Mouse (Mus musculus) E14TG2a.4 (cell line): ENCODE results near the gene Slfn3.

Experiments
- H3K27me3 ChIP-seq: 2 replicates; pipeline ENCODE4 v1.6.1; 2014; ENCODE audit warnings: low read length, control low read depth; ENCODE audit not compliant: insufficient read depth
- H3K36me3 ChIP-seq: 2 replicates; pipeline ENCODE4 v1.6.1; 2014; ENCODE audit warnings: low read length, control low read depth; ENCODE audit not compliant: insufficient read depth
- H3K4me1 ChIP-seq: replicated peaks from 2 replicates; pipeline ENCODE4 v1.6.1; 2014; ENCODE audit warnings: low read depth, low read length, control low read depth
- H3K4me3 ChIP-seq: replicated peaks from 2 replicates; pipeline ENCODE4 v1.5.1; 2014; ENCODE audit warnings: mild to moderate bottlenecking, low read length
- H3K9me3 ChIP-seq: 2 replicates; pipeline ENCODE4 v1.6.1; 2014; ENCODE audit warnings: low read length, control low read depth
- CTCF ChIP-seq: conservative IDR thresholded peaks from 2 replicates; pipeline ENCODE4 v1.5.1; 2014; ENCODE audit warnings: low read length
- NANOG ChIP-seq: IDR thresholded peaks from 2 replicates; pipeline ENCODE4 v1.6.1; 2014; ENCODE audit warnings: borderline replicate concordance, low read length, mixed read lengths
- POU5F1 ChIP-seq: IDR thresholded peaks from 2 replicates; pipeline ENCODE4 v1.6.1; 2014; ENCODE audit warnings: low read length, borderline replicate concordance

Slfn3 gene

DNA sequence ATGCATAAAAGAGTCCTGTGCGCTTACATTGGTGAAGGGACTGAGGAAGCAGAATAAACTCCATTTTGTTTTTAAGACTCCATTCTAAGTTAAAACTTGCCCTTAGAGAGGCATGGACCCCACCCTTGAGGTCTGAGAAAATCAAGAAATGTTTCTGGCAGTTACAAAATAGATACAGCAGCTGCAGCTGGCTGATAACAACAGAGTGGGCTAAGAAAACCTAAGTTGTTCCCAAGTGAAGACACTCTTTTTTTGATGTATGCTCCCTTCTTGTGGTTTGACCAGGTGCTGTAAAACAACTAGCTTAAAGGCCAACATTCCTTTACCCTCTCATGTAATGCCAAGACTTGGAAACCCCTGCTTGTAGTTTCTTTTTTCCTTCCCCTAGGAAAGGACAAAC, 71.5 kb downstream of the Slfn3 start:
- no peaks in the 10 kb centered on the region for H3K27me3 ChIP-seq
- no peak overlapping the region for H3K4me3 ChIP-seq
- H3K4me1 ChIP-seq, result no peaks in the 10 kb centered on the region
- TF ChIP-seq NANOG, result no peak
- no peak for TF ChIP-seq POU5F1
- TF ChIP-seq CTCF, result no peak
- H3K36me3 ChIP-seq, result no peaks in the 10 kb centered on the region
- no peaks in the 10 kb centered on the region for H3K9me3 ChIP-seq

DNA sequence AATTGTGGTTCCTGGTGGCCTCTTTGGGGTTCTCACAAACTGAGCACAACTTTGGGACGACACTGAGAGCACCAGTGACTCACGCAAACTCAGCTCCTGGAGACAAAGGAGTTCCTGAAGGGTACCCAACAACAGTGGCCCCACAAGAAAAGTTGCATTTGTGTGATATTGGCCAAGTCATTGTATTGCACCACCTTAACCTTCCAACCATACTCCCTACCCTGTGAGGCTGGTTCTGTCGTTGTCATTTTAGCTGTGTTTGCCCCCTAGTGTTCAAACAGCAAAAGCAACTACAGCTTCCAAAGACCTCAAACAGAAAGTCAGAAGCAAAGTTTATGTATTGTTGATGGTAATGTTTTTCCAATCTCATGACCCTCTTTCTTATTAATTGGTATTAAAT, 72.0 kb downstream of the Slfn3 start:
- H3K36me3 ChIP-seq, result no peaks in the 10 kb centered on the region
- H3K27me3 ChIP-seq, result no peaks in the 10 kb centered on the region
- no peaks in the 10 kb centered on the region for H3K4me1 ChIP-seq
- H3K9me3 ChIP-seq, result no peaks in the 10 kb centered on the region
- no peak for TF ChIP-seq NANOG
- no peak for TF ChIP-seq POU5F1
- peak; percentile 50 for TF ChIP-seq CTCF
- H3K4me3 ChIP-seq, result no peak overlapping the region
